Mouse (Mus musculus) limb, embryonic 10.5 days (tissue): Measurements from ENCODE around the gene Rad17. TPM values are rescaled to one million over a fixed set of nuclear protein-coding genes. Genes with fewer than 3 reads are reported as not detected.

Experiments used
- DNase-seq: peaks from one replicate; pipeline ENCODE4 v3.0.0-alpha.2; 2017; ENCODE audit warnings: low spot score
- H3K27ac ChIP-seq: fragments of 300-500 bp; sonication (generic); 2 replicates; pipeline ENCODE4 v1.5.1; 2016; ENCODE audit warnings: mild to moderate bottlenecking
- H3K27me3 ChIP-seq: fragments of 300-500 bp; sonication (generic); 2 replicates; pipeline ENCODE4 v1.6.1; 2016; ENCODE audit warnings: low read depth, mild to moderate bottlenecking; ENCODE audit not compliant: poor library complexity, severe bottlenecking
- H3K36me3 ChIP-seq: fragments of 300-500 bp; sonication (generic); 2 replicates; pipeline ENCODE4 v1.6.1; 2016; ENCODE audit warnings: mild to moderate bottlenecking, moderate library complexity
- H3K4me1 ChIP-seq: fragments of 300-500 bp; sonication (generic); 2 replicates; pipeline ENCODE4 v1.6.1; 2016
- H3K4me3 ChIP-seq: fragments of 300-500 bp; sonication (generic); 2 replicates; pipeline ENCODE4 v1.5.1; 2016; ENCODE audit warnings: mild to moderate bottlenecking, moderate library complexity
- H3K9me3 ChIP-seq: fragments of 300-500 bp; sonication (generic); replicated peaks from 2 replicates; pipeline ENCODE4 v1.6.1; 2016; ENCODE audit warnings: mild to moderate bottlenecking
- WGBS: fragments of 180-500 bp; shearing (Covaris S2); methylation state at CpG from one replicate; pipeline ENCODE4 v1.1.7; 2016; 5-methylcytosine and 5-hydroxymethylcytosine counted together
- polyA plus RNA-seq: library from polyadenylated mRNA; unstranded; fragments of >200 nt; fragmentation: Nextera tagmentation; extraction: Ambion mirVana; gene quantifications from 2 replicates; pipeline ENCODE4 v1.2.1, GENCODE M21; 2016

Rad17 gene
- polyA plus RNA-seq, 1 experiment from 2014 or later, result 25.8 TPM

- Histone ChIP-seq H3K27ac (peak within 1 kb of the TSS; percentile 99), H3K4me1 (peaks cover 11% of the 10 kb centered on the region), H3K36me3 (peaks cover 41% of the 10 kb centered on the region), H3K9me3 (no peaks in the 10 kb centered on the region), H3K4me3 (peak within 1 kb of the TSS; percentile 95), H3K27me3 (no peaks in the 10 kb centered on the region)
- under 1% methylated on average over 51 of the region's 63 CpGs for WGBS
- DNase-seq, result no peak
Observed at GRCm38 (mm10) chr13:100651439-100652186, 762 bp upstream of the Rad17 start, which contains the start of gene Taf9. Gene Taf9, plus strand, starts transcription at chr13:100651579.

GRCm38 (mm10) chr13:100648223-100648622, 2.6 kb downstream of the Rad17 start:
- H3K9me3 ChIP-seq, result no peaks in the 10 kb centered on the region
- H3K4me3 ChIP-seq, result no peak overlapping the region
- WGBS, result 94% methylated on average over 8 of the region's 8 CpGs
- H3K4me1 ChIP-seq, result peaks cover 11% of the 10 kb centered on the region
- H3K36me3 ChIP-seq, result peaks cover 51% of the 10 kb centered on the region
- DNase-seq, result no peak
- H3K27me3 ChIP-seq, result no peaks in the 10 kb centered on the region
- H3K27ac ChIP-seq, result no peak overlapping the region

DNA sequence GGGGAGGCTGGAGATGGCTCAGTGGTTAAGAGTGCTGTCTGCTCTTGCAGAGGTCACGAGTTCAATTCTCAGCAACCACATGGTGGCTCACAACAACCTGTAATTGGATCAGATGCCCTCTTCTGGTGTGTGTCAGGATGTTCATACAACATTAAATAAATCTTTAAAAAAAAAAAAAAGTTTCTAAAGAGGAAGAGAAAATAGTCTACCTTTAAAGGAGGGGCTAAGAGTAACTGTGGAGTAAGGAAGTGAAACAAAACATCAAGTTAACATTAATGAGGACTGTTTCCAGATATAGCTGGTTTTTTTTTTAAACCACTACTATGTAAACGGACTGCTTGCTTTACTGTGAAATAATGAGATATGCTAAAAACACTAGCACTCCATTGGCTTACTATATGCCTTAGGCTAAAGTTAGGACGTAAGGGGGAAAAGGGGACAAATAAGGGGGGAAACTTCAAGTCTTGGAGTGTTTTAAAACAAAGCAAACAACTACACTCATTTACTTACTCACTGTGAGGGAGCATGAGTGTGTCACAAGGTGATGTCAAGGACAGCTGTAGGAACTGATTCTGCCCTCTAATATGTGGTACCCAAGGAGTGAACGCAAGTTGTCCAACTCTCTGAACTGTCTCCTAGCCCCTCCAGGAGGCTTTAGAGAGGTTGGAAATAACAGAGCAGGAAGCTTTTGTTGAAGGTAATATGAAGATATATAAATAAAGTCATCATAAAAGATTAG, 8.2 kb downstream of the Rad17 start:
- H3K27me3 ChIP-seq, result no peaks in the 10 kb centered on the region
- 93% methylated on average over 4 of the region's 4 CpGs for WGBS
- H3K27ac ChIP-seq, result no peak overlapping the region
- peaks cover 97% of the 10 kb centered on the region for H3K36me3 ChIP-seq
- no peak overlapping the region for H3K4me3 ChIP-seq
- no peaks in the 10 kb centered on the region for H3K4me1 ChIP-seq
- no peaks in the 10 kb centered on the region for H3K9me3 ChIP-seq
- no peak for DNase-seq

DNA sequence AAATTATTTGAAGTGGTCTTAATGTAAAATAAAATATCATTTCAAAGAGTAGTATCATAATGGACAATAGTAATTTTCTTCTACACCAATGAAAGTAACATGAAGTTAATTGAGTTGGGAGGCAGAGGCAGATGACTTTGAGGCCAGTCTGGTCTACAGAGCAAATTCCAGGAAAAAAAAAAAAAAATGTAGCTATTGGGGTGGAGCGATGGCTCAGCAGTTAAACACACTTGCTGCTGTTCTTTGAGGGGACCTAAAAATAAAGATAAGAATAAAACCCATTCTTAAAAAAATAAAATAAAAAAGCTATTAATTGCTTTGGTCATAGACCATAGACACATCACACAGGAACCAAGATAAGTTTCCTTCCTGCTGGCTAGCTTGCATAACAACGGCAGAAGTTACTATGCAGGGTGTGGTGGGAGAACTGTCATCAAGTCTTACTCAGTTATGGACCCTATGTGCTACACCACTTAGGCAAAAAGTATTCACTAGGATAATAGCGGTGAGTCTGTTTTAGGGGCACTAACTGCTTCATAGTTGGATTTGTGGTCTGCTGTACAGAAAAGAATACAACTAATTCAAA, 16.7 kb downstream of the Rad17 start:
- H3K4me1 ChIP-seq, result no peaks in the 10 kb centered on the region
- H3K9me3 ChIP-seq, result no peaks in the 10 kb centered on the region
- H3K36me3 ChIP-seq, result peaks cover 95% of the 10 kb centered on the region
- no peaks in the 10 kb centered on the region for H3K27me3 ChIP-seq
- 97% methylated on average over 3 of the region's 3 CpGs for WGBS
- no peak overlapping the region for H3K4me3 ChIP-seq
- no peak overlapping the region for H3K27ac ChIP-seq
- no peak for DNase-seq

DNA sequence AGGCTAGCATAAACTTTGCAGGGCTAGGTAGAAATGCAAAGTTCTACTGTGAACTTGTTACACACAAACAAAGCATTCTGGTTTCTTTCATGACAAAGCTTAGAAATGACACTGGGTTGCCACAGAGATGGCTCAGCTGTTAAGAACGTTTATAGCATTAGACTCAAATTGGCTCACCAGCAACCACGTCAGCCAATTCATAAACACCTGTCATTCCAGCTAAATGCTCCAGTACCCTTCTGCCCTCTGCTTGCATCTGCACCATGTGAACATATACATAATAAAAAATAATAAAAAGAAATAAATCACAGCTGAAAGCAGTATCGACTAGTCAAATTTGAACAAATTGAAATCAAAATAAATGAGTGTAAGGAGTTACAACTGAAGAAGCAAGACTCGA, 28.6 kb downstream of the Rad17 start:
- WGBS, result 89% methylated on average over 4 of the region's 4 CpGs
- peaks cover 92% of the 10 kb centered on the region for H3K36me3 ChIP-seq
- no peak overlapping the region for H3K27ac ChIP-seq
- no peaks in the 10 kb centered on the region for H3K4me1 ChIP-seq
- peaks cover 8% of the 10 kb centered on the region for H3K27me3 ChIP-seq
- no peak for DNase-seq
- no peaks in the 10 kb centered on the region for H3K9me3 ChIP-seq
- no peak overlapping the region for H3K4me3 ChIP-seq

GRCm38 (mm10) chr13:100617583-100617982, 33.3 kb downstream of the Rad17 start:
- H3K4me3 ChIP-seq, result no peak overlapping the region
- 83% methylated on average over 13 of the region's 13 CpGs for WGBS
- no peak overlapping the region for H3K27ac ChIP-seq
- peaks cover 32% of the 10 kb centered on the region for H3K27me3 ChIP-seq
- no peak for DNase-seq
- peaks cover 8% of the 10 kb centered on the region for H3K4me1 ChIP-seq
- H3K9me3 ChIP-seq, result no peaks in the 10 kb centered on the region
- H3K36me3 ChIP-seq, result peaks cover 53% of the 10 kb centered on the region

DNA sequence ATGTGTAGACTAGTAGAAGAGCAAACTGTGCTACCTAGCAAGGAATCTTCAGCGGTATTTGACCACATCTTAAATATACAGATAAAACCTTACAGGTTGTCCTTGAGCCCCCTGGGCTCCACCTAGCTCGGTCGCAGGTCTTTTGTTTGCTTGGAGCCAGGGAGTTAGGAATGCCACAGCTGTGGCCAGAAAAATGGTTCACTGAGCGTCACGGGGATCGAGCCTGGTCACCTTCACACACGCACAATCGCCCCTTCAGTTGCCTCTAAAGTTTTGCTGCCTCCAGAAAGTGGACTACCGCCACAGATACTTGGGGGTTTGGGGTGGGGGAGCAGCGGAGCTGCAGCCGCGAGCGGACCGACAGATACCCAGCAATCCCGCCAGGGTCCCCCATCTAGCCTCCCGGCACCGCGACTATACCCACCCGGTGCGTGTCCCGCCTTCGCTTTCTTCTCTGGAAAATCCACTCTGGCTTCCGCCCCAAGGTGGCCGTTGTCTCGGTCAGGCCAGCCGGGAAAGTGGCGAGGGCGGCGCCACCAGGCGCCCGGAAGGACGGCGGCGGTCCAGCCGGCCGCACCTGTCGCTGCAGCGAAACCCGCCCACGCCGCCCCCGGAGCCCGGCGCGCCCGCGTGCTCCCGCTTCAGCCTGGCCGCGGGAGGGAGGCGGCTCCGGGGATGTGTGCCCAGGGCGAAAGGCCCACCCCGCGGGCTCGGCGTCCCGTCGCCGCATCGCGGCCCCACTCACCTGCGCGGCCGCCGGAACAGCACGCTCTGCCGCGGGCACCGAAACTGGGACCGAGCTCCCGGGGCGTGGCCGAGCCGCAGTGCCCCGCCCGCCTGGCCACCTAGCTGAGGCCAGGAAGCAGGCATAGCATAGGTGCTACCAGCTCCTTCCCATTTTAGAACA, 34.4 kb downstream of the Rad17 start, which contains the start of gene Marveld2:
Gene Marveld2, minus strand, starts transcription at position 791 of the 907 bp plus-strand sequence.
- Histone ChIP-seq H3K36me3 (peaks cover 44% of the 10 kb centered on the region), H3K4me3 (peak within 1 kb of the TSS; percentile 72), H3K27ac (peak within 1 kb of the TSS; percentile 58), H3K4me1 (peaks cover 8% of the 10 kb centered on the region), H3K27me3 (peaks cover 32% of the 10 kb centered on the region), H3K9me3 (no peaks in the 10 kb centered on the region)
- peak; percentile 59 for DNase-seq
- WGBS, result 2% methylated on average over 76 of the region's 77 CpGs

DNA sequence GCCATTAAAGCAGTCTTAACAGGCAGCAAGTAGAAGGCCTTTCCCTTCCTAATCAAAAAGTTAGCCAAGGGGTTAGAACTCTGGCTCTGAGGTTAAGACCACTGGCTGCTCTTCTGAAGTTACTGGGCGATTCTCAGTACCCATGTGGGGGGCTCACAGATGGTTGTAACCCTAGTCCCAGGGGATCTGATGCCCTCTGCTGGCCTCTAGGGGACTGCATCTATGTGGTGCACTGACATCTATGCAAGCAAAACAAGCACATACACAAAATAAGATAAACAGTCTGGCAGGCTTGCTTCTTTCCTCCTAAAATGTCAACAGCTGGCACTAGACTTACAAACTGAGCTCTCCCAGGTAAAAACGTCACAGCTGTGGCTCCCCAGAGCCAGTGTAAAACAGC, 37.9 kb downstream of the Rad17 start:
- H3K9me3 ChIP-seq, result no peaks in the 10 kb centered on the region
- H3K27ac ChIP-seq, result no peak overlapping the region
- no peak overlapping the region for H3K4me3 ChIP-seq
- H3K27me3 ChIP-seq, result peaks cover 31% of the 10 kb centered on the region
- WGBS, result 55% methylated on average over 2 of the region's 2 CpGs
- H3K36me3 ChIP-seq, result peaks cover 13% of the 10 kb centered on the region
- peaks cover 8% of the 10 kb centered on the region for H3K4me1 ChIP-seq
- DNase-seq, result no peak

- 93% methylated on average over 10 of the region's 10 CpGs for WGBS
- Histone ChIP-seq H3K27me3 (peaks cover 24% of the 10 kb centered on the region), H3K4me1 (peaks cover 8% of the 10 kb centered on the region), H3K36me3 (peaks cover 6% of the 10 kb centered on the region), H3K4me3 (no peak overlapping the region), H3K27ac (no peak overlapping the region), H3K9me3 (no peaks in the 10 kb centered on the region)
- DNase-seq, result no peak
Observed at GRCm38 (mm10) chr13:100612251-100612650, 38.6 kb downstream of the Rad17 start.

DNA sequence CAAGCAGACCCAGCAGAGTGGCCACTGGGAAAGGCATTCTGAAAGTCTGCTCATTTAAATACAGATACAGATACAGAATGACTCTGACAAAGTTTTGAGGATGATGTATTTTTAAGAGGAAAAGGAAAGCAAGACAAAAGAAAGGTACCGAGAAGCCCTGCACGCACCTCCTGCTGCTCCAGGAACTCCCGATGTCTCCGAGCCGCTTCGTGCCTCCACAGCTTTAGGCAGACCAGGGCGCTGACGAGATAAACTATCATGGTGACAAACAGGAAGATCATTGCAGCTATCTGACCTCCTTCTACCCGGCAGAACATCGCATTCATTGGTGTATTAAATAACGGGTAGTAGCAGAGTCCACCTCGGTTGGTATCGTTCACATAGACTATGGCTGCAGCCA, 39.6 kb downstream of the Rad17 start:
- peaks cover 1% of the 10 kb centered on the region for H3K4me1 ChIP-seq
- WGBS, result 93% methylated on average over 13 of the region's 13 CpGs
- H3K27me3 ChIP-seq, result peaks cover 15% of the 10 kb centered on the region
- no peak overlapping the region for H3K4me3 ChIP-seq
- H3K36me3 ChIP-seq, result peaks cover 2% of the 10 kb centered on the region; the same call in 1 of the 2 replicates
- no peaks in the 10 kb centered on the region for H3K9me3 ChIP-seq
- no peak overlapping the region for H3K27ac ChIP-seq
- no peak for DNase-seq

- Histone ChIP-seq H3K36me3 (peaks cover 2% of the 10 kb centered on the region; the same call in 1 of the 2 replicates), H3K27ac (no peak overlapping the region), H3K4me3 (no peak overlapping the region), H3K27me3 (no peaks in the 10 kb centered on the region), H3K4me1 (no peaks in the 10 kb centered on the region), H3K9me3 (no peaks in the 10 kb centered on the region)
- DNase-seq, result peak; percentile 29
- 88% methylated on average over 8 of the region's 8 CpGs for WGBS
Observed at GRCm38 (mm10) chr13:100607756-100608155, 43.1 kb downstream of the Rad17 start.

DNA sequence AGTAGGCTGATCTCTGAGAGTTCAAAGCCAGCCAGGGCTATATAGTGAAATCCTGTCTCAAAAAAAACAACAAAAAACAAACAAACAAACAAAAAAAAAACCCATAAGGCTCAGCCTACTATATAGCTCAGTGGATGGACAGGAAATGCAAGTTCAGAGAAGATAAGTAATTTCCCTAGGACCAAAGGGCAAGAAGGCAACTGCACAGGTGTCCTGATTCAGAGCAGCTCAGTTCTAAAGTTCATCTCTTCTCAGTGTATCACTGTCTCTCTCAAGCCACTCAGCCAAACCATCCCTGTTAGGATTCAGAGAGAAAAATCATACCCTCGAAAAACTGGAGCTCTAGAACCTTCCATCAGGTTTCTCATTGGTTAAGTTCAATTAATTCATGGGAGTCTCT, 45.0 kb downstream of the Rad17 start:
- H3K36me3 ChIP-seq, result no peaks in the 10 kb centered on the region
- no peaks in the 10 kb centered on the region for H3K9me3 ChIP-seq
- DNase-seq, result no peak
- H3K4me3 ChIP-seq, result no peak overlapping the region
- 78% methylated on average over 1 of the region's 1 CpGs for WGBS
- no peaks in the 10 kb centered on the region for H3K27me3 ChIP-seq
- H3K4me1 ChIP-seq, result peaks cover 6% of the 10 kb centered on the region; the same call in 1 of the 2 replicates
- H3K27ac ChIP-seq, result no peak overlapping the region
